Mouse (Mus musculus): ENCODE measurements at regions not wholly inside any gene's neighbourhood (a gene's known extent, or its start where the extent isn't known, plus 50 kb on each side); places are given as distances from the start of the nearest gene placed in this dataset.

DNA sequence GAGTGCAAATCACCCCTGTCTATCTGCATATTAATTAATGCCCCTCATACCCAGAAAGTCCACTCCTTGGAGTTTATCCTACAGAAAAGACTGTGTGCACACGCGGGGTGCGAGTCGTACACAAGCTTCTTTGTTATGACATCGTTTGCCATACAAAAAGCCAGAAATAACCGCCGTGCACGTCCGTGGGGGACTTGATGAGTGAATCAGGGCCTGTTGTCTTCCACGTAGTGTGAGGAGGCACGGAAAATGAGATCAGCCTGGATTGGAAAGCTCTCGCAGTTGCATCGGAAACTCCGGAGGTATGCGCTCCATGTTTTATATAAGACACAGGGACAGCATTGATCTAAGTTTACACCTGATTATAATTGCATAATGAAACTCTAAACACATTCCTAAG is 120.3 kb downstream of the Etnk1 start:
- ATAC-seq (replicated peaks; ENCODE audit: low read depth, poor library complexity, severe bottlenecking) = no peak

- ATAC-seq (replicated peaks; ENCODE audit: low read depth, poor library complexity, severe bottlenecking) = no peak
Observed at GRCm38 (mm10) chr6:143288491-143289130, 121.6 kb downstream of the Etnk1 start.

DNA sequence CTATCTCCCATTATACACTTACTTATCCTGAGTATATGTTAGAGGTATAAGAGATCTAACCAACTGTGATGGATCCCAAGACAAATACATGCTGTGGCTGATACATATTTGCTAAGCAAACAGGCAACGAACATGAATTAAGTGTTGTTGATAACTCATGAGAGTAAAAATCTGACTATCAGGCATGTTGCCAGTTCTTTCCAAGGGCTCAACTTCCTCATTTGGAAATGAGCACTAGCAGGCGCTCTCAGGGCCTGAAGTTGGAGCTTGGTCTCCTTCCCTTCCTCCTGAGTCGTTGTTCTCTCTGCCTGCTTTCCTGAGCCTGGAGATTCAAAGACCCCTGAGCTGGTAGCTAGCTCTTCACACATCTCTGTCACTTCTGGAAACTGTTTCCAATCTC is 126.6 kb downstream of the Etnk1 start:
- no peak for ATAC-seq (replicated peaks; ENCODE audit: low read depth, poor library complexity, severe bottlenecking)

GRCm38 (mm10) chr6:143298391-143298790 is 131.4 kb downstream of the Etnk1 start:
- no peak for ATAC-seq (replicated peaks; ENCODE audit: low read depth, poor library complexity, severe bottlenecking)

GRCm38 (mm10) chr6:143301414-143301813 is 134.4 kb downstream of the Etnk1 start:
- ATAC-seq (replicated peaks; ENCODE audit: low read depth, poor library complexity, severe bottlenecking) = no peak

DNA sequence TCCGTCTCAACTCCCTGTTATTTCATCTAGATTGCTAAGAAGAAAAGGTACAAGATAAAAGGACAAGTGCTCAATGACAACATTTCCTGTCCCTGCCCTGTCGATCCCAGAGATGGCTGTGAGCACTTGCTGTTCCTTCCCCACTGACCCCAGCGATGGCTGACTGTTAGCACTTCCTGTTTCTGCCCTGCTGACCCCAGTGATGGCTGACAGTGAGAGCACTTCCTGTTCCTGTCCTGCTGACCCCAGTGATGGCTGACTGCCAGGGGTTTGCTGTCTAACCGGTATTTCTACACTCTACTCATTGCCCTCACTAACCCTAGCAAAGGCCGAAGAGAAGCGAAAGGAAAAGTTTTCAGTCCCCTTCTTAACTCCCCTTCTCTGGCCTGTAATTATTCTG is 140.3 kb downstream of the Etnk1 start:
- peak; percentile 69; the same call in 1 of the 2 replicates for ATAC-seq (replicated peaks; ENCODE audit: low read depth, poor library complexity, severe bottlenecking)

GRCm38 (mm10) chr6:143315859-143316258 is 148.8 kb downstream of the Etnk1 start:
- ATAC-seq (replicated peaks; ENCODE audit: low read depth, poor library complexity, severe bottlenecking) = no peak

GRCm38 (mm10) chr6:143320426-143320825 is 153.4 kb downstream of the Etnk1 start:
- ATAC-seq (replicated peaks; ENCODE audit: low read depth, poor library complexity, severe bottlenecking) = peak; percentile 62; the same call in 1 of the 2 replicates

DNA sequence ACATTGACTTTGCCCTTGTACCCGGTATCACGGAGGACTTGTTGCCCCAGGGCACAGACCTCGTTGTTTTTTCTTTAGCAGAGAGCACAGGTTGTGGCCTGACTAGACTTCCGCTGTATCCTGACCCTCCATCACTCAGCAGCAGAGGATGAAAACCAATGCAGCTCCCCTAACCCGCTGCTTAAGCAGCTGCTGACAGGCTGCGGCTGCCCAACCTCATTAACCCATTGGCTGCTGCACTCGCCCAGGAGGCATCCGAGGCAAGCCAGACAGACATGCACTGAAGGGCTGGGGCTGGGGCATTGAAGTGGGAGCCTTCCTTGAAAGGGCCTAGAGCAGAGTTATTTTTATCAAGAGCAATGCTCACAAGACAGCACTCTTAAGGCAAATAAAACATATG is 157.6 kb downstream of the Etnk1 start:
- ATAC-seq (replicated peaks; ENCODE audit: low read depth, poor library complexity, severe bottlenecking) = no peak

GRCm38 (mm10) chr6:143326956-143327722 is 160.1 kb downstream of the Etnk1 start:
- peak; percentile 83 for ATAC-seq (replicated peaks; ENCODE audit: low read depth, poor library complexity, severe bottlenecking)

GRCm38 (mm10) chr6:143327788-143328187 is 160.8 kb downstream of the Etnk1 start:
- ATAC-seq (replicated peaks; ENCODE audit: low read depth, poor library complexity, severe bottlenecking) = no peak

GRCm38 (mm10) chr6:143328202-143328601 is 161.2 kb downstream of the Etnk1 start:
- ATAC-seq (replicated peaks; ENCODE audit: low read depth, poor library complexity, severe bottlenecking) = peak; percentile 44; the same call in 1 of the 2 replicates

- no peak for ATAC-seq (replicated peaks; ENCODE audit: low read depth, poor library complexity, severe bottlenecking)
Observed at GRCm38 (mm10) chr6:143329096-143329495, 162.1 kb downstream of the Etnk1 start.

GRCm38 (mm10) chr6:143333493-143333892 is 166.5 kb downstream of the Etnk1 start:
- no peak for ATAC-seq (replicated peaks; ENCODE audit: low read depth, poor library complexity, severe bottlenecking)

DNA sequence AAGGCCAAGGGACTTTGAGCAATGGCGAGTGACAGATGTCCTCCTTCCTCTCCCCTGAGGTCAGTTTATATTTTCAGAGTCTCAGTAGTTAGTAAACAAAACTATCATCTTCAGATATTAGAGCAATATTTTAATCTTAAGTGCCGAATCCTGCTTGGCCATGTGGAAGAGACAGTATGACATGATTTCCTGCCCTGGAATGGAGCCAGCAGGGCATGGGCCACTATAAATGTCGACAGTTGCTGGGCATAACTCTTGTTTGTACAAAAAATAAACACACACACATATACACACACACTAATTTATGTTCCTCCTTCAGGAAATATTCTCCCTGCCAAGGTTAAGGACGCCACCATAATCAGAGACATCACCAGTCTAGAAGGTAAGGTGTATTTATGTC is 169.6 kb downstream of the Etnk1 start:
- ATAC-seq (replicated peaks; ENCODE audit: low read depth, poor library complexity, severe bottlenecking) = no peak

DNA sequence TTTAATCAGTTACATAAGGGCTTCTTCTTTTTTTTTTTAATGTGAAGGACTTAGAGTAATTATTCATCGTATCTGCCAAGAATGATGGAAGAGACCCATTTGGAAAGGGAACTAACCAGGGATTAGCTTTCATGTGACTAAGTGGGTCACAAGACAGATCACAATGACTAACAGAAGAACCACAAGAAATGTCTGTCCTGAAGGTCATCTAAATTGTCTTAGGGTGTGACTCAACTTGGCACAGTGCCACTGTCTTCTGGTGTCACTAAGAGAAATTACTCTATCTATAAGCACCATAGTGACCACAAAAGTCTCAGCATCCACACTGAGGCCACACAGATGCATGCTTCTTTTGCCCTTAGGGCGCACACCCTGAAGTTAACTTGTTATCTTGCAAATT is 182.0 kb downstream of the Etnk1 start:
- no peak for ATAC-seq (replicated peaks; ENCODE audit: low read depth, poor library complexity, severe bottlenecking)

DNA sequence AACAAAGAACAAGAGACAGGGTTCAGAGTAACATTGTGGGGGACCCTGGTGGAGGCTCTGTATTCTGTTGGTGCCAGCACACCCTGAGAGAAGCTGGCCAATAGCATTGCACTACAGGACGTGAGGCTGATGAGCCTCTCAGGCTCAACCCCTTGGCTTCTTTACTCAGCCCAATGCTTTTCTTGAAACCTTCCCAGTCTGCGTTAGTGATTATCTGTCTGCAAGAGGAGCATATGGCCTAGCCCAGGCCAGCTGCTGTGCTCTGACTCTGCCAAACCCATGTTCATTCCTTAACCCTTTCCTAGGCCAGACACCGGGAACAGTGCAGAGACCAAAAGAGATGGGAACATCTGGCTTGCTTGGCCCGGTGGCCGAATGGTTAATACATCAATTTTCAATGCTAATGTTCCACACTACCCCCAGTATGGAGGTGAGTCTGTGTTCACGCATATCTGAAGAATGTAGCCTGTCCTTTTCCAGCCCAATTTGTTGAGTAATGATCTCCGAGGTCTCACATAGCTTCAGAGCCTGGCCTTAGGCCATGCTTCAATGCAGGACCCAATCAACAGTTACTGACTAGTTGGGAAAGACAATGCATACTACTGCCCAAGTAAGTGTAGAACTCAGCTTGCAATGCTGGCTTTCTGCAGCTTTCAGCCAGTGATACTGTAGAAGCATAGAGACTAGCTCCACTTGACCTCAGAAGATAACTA is 192.5 kb downstream of the Etnk1 start:
- ATAC-seq (replicated peaks; ENCODE audit: low read depth, poor library complexity, severe bottlenecking) = no peak

DNA sequence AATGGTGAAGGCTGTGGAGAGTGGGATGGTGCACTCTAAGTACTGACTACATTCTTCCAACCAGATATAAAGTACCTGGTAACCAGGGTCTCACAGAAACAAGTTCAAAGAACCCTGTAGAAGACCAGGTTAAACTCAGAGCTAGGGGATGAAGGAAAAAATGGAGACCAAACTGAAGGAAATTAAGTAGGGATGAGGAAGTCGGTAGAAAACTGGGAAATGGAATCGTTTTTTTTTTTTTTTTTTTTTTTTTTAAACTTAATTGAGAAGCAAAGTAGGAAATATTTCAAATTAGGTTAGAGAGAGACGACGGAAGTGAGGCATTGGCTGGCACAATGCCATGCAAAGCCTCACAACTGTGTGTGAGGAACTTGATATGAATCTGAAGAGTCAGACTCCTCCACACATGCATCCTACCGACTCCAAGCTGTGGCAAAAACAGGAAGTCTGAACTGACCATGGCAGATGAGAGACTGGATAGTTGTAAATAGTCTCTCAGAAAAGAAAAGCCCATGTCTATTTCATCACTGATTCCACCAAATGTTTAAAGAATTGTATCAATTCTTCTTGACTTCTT is 194.2 kb downstream of the Etnk1 start:
- ATAC-seq (replicated peaks; ENCODE audit: low read depth, poor library complexity, severe bottlenecking) = peak; percentile 97

DNA sequence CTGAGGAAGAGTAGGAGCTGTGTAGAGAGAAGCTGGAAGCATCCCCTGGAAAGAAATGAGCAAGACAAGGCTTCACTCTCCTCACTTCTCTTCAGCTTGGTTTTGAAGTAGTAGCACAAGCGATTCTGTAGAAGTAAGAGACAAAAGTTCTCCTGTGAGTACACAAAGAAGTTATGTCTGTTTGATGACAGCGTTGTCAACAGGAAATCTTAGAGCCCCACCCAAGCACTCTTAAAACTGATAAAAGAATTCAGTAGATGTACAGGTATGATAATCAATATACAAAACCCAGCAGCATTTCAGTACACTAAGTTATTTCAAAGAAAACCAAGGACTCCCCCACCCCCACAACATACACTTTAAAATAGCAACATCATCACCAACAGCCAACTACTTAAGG is 194.9 kb downstream of the Etnk1 start:
- no peak for ATAC-seq (replicated peaks; ENCODE audit: low read depth, poor library complexity, severe bottlenecking)

DNA sequence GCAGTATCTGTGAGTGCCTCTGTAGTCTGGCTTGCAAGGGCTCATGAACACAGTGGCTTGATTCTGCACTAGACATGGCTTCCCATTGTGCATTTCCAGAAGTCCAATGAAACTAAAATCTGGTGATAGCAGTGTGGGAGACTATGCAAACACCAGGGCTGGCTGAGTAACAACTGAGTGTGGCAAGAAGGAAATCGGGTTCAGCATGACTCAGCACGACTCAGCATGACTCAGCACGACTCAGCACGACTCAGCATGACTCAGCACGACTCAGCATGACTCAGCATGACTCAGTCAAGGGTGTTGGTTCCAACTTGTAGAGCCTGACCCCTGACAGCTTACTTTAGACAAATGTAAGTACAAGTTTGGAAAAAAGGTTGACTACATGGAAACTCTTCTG is 198.8 kb downstream of the Etnk1 start:
- ATAC-seq (replicated peaks; ENCODE audit: low read depth, poor library complexity, severe bottlenecking) = no peak

DNA sequence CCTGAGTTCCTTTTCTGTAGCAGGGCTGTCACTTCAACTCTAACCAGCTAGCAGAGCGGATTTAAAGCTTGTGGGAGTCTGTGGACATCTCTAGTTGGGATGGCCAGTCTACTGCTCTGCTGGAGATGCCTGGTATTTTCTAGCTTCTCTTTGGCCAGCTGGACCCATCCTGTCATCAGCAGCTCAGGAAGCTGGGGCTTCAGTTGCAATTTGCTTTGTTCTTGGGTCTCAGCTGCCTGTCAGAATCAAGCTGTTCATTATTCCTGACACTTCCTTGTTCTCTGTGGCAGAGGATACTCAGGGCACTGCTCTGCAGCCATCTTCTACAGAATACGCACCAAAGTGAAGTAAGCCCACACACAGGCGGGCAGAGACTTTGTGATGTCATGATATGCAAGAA is 200.8 kb downstream of the Etnk1 start:
- ATAC-seq (replicated peaks; ENCODE audit: low read depth, poor library complexity, severe bottlenecking) = no peak

Measured in common myeloid progenitor, adult 5-6 weeks (primary cell).